Mouse (Mus musculus) embryo, embryonic 11 days (tissue): ENCODE measurements around the gene AC141477.1.

Source experiments
- DNase-seq: peaks from one replicate; pipeline ENCODE4 v3.0.0-alpha.2; 2015

The AC141477.1 gene

GRCm38 (mm10) chr10:76392596-76392995 is 47.6 kb downstream of the AC141477.1 start:
- DNase-seq = no peak

DNA sequence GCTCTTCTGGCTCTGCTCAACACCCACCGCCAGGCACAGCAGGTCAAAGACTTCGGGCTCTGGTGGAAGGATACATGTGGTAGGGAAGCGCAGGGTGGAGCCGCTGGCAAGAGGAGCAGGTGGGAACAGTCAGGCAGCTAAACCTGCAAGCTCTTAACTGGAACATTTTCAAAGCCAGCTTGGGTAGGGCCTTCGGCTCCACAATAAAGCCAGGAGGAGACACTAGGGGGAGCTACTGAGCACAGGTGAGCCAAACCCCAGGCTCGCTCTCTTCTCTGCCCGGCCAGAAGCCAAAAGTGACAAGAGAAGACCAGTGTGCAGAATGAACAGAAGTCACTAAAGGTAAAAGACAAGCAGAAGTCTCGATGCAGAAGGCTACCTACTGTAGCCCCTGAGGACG is 48.5 kb downstream of the AC141477.1 start:
- DNase-seq = peak; percentile 44

DNA sequence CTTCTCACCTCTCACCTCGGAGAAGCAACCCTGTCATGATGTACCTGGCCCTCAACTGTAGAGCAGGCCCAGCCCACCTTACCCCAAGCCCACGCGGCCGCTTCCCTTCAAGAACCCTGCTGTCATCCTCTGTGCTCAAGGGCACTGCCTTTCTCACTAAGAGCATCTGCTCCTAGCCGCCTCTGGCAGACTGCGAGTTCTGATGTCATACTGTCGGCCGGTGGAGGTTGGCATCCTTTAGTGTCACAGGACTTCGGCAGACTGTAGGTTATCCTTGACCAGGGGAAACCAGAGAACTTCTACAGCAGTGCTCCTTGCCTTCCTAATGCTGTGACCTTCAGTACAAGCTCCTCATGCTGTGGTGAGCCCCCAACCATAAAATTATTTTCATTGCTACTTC is 49.1 kb downstream of the AC141477.1 start:
- no peak for DNase-seq
